Mouse (Mus musculus) bone marrow, adult 2 months (tissue): ENCODE measurements around the gene Tyro3. TPM values are rescaled to one million over a fixed set of nuclear protein-coding genes. Genes with fewer than 3 reads are reported as not detected.

ENCODE experiments used
- H3K27ac ChIP-seq: fragments of 200-500 bp; 2 replicates; pipeline ENCODE4 v1.5.1; 2012; ENCODE audit warnings: low read depth, mild to moderate bottlenecking, control low read depth, inconsistent platforms, low read length; ENCODE audit not compliant: control insufficient read depth, poor library complexity, insufficient read depth
- H3K4me1 ChIP-seq: fragments of 200-500 bp; 2 replicates; pipeline ENCODE4 v1.6.1; 2011; ENCODE audit warnings: low read length; ENCODE audit not compliant: control insufficient read depth, insufficient read depth
- H3K4me3 ChIP-seq: fragments of 200-500 bp; replicated peaks from 2 replicates; pipeline ENCODE3; 2011; ENCODE audit warnings: mild to moderate bottlenecking, low read depth, low read length, control low read depth; ENCODE audit not compliant: control insufficient read depth
- CTCF ChIP-seq: fragments of 200-500 bp; IDR thresholded peaks from 2 replicates; pipeline ENCODE4 v1.5.1; 2011; ENCODE audit warnings: low read length, control low read depth; ENCODE audit not compliant: control insufficient read depth, insufficient read depth
- POLR2A ChIP-seq: fragments of 200-500 bp; IDR thresholded peaks from 2 replicates; pipeline ENCODE4 v1.6.1; 2011; ENCODE audit warnings: low read depth, mild to moderate bottlenecking, control low read depth, low read length, borderline replicate concordance; ENCODE audit not compliant: control insufficient read depth
- WGBS: fragments of 180-500 bp; shearing (Covaris S2); methylation state at CpG from one replicate; pipeline ENCODE4 v1.1.7; 2018; 5-methylcytosine and 5-hydroxymethylcytosine counted together
- polyA plus RNA-seq: library from polyadenylated mRNA; stranded (reverse); fragments of >200 nt; gene quantifications from 2 replicates; pipeline ENCODE4 v1.2.4, GENCODE M21; 2011; ENCODE audit warnings: low replicate concordance; ENCODE audit not compliant: missing spikeins, insufficient read depth, insufficient read length

The Tyro3 gene
- polyA plus RNA-seq, 1 experiment = 0.75 TPM

DNA sequence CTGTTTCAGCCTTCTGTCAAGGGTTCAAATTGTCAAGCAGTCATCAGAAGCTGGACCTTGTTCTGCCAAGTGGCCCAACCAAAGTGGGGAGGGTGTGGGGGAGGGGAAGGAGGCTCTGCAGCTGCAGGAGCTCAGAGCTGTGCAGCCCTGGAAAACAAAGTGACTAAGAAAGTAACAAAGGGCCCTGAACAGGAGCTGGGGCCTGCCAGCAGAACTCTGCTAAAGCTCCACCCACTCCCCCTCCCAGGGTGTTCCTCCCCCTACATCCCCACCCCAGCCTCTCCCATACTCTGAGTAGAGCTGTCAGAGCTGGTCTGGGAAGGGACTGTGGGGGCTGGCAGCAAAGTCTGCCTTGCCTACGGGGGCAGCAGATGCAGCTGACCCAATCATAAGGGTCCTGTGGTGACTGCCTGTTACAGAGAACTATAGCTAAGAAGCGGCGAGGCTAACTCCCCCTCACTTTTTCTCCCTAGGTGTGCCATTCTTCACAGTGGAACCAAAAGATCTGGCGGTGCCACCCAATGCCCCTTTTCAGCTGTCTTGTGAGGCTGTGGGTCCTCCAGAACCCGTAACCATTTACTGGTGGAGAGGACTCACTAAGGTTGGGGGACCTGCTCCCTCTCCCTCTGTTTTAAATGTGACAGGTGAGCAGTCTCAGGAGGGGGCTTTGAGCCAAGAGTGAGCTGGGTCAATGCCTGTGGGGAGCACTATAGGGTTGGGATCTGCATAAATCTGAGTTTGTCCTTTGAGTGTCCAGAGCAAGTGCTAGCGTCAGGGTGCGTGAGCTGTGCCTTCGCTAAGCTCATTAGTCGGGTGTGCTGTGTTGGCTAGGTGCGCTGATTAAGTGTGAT is 5.5 kb downstream of the Tyro3 start:
- Histone ChIP-seq H3K4me1 (no peaks in the 10 kb centered on the region), H3K4me3 (no peak overlapping the region), H3K27ac (no peak overlapping the region)
- WGBS = 77% methylated on average over 10 of the region's 10 CpGs
- TF ChIP-seq CTCF = no peak

GRCm38 (mm10) chr2:119803618-119804274 is 6.2 kb downstream of the Tyro3 start:
- WGBS = 72% methylated on average over 6 of the region's 6 CpGs
- Histone ChIP-seq H3K4me3 (no peak overlapping the region), H3K27ac (no peak overlapping the region), H3K4me1 (no peaks in the 10 kb centered on the region)
- TF ChIP-seq CTCF (no peak), POLR2A (no peak)

- TF ChIP-seq POLR2A (no peak), CTCF (no peak)
- Histone ChIP-seq H3K4me3 (no peak overlapping the region), H3K27ac (no peak overlapping the region), H3K4me1 (no peaks in the 10 kb centered on the region)
- WGBS = 82% methylated on average over 5 of the region's 5 CpGs
These were observed 6.7 kb downstream of the Tyro3 start for GRCm38 (mm10) chr2:119804275-119804628.

- Histone ChIP-seq H3K27ac (no peak overlapping the region), H3K4me1 (no peaks in the 10 kb centered on the region), H3K4me3 (no peak overlapping the region)
- TF ChIP-seq CTCF (no peak), POLR2A (no peak)
- 79% methylated on average over 9 of the region's 9 CpGs for WGBS
These were observed 7.2 kb downstream of the Tyro3 start for GRCm38 (mm10) chr2:119804776-119805175.

GRCm38 (mm10) chr2:119805536-119805935 is 8.0 kb downstream of the Tyro3 start:
- TF ChIP-seq POLR2A (no peak), CTCF (no peak)
- no peak overlapping the region for H3K4me3 ChIP-seq
- 80% methylated on average over 8 of the region's 8 CpGs for WGBS
- no peak overlapping the region for H3K27ac ChIP-seq
- H3K4me1 ChIP-seq = no peaks in the 10 kb centered on the region

GRCm38 (mm10) chr2:119808438-119808837 is 10.9 kb downstream of the Tyro3 start:
- Histone ChIP-seq H3K4me3 (no peak overlapping the region), H3K4me1 (no peaks in the 10 kb centered on the region), H3K27ac (no peak overlapping the region)
- no peak for TF ChIP-seq CTCF
- TF ChIP-seq POLR2A = no peak
- 74% methylated on average over 4 of the region's 4 CpGs for WGBS

DNA sequence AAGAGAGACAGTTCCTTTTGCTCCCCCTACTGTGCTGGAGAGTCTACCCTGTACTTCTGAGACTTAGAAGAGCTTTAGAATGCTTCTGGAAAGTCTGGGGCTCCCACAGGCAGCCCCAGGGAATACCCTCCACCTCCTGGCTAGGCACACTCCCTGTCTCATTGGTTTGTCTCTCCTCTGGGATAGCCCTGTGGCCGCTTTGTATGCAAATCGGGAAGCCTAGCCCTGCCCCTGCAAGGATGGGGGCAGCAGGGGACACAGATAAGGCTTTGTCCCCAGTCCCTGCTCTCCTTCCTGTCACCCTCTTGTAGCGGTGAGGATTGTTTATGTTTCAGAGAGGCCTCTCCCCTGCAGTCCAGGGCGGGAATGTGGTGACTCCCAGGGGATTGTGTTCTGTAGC is 11.3 kb downstream of the Tyro3 start:
- H3K4me1 ChIP-seq = no peaks in the 10 kb centered on the region
- TF ChIP-seq CTCF (no peak), POLR2A (no peak)
- WGBS = 72% methylated on average over 4 of the region's 4 CpGs
- no peak overlapping the region for H3K27ac ChIP-seq
- H3K4me3 ChIP-seq = no peak overlapping the region

DNA sequence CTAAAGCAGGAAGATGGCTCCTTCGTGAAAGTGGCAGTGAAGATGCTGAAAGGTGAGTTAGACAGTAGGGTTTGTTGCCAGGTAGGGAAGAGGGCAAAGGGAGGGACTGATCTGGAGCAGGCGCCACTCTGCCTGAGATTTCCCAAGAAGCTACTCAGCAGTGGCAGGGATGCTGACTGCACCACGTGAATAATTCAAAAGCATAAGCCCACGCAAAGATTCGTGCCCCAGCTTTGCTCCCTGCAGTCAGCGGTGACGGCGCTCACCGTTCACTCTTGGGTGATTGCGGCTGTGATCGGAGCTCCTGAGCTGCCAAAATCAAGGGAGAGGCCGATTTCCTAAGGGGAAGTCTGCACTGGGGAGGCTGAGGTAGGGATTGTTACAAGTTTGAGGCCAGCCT is 13.4 kb downstream of the Tyro3 start:
- TF ChIP-seq CTCF (no peak), POLR2A (no peak)
- no peak overlapping the region for H3K27ac ChIP-seq
- 80% methylated on average over 12 of the region's 12 CpGs for WGBS
- H3K4me1 ChIP-seq = no peaks in the 10 kb centered on the region
- no peak overlapping the region for H3K4me3 ChIP-seq
